Mouse (Mus musculus) lung, adult 18-20 months (tissue): ENCODE data around the gene Icam4.
"Not testable (repeated sequence)": the region's sequence is repeated elsewhere in the genome, so short reads cannot be mapped to it uniquely, and the experiment has no call there.

Source experiments
- DNase-seq, 2 experiments: peaks; one replicate each; pipeline ENCODE4 v3.0.0; 2022; ENCODE audit warnings: mixed read lengths in 2 of 2

Gene Icam4

GRCm38 (mm10) chr9:21029291-21030054 is at the start of gene Icam4:
Gene Icam4 (plus strand): TSS chr9:21029373.
- peak; percentile 88 to 89 for DNase-seq

- DNase-seq, result no peak
Observed at GRCm38 (mm10) chr9:20979769-20980168, 49.4 kb upstream of the Icam4 start.

GRCm38 (mm10) chr9:20982171-20982570 is 47.0 kb upstream of the Icam4 start:
- DNase-seq, result no peak

- DNase-seq, result no peak
Observed at GRCm38 (mm10) chr9:20983169-20983568, 46.0 kb upstream of the Icam4 start.

- no peak for DNase-seq
Observed at GRCm38 (mm10) chr9:20986952-20987686, 42.1 kb upstream of the Icam4 start.

- DNase-seq, result no peak
Observed at GRCm38 (mm10) chr9:20987953-20988352, 41.2 kb upstream of the Icam4 start.

- DNase-seq, result peak; percentile 82 to 86
Observed at GRCm38 (mm10) chr9:20990861-20991260, 38.3 kb upstream of the Icam4 start.

- DNase-seq, result no peak
Observed at GRCm38 (mm10) chr9:20991587-20991986, 37.6 kb upstream of the Icam4 start.

GRCm38 (mm10) chr9:20993165-20993898 is 35.8 kb upstream of the Icam4 start:
- DNase-seq, result peak; percentile 93 to 94

- no peak for DNase-seq
Observed at GRCm38 (mm10) chr9:20995069-20995468, 34.1 kb upstream of the Icam4 start.

- no peak for DNase-seq
Observed at GRCm38 (mm10) chr9:20997065-20997464, 32.1 kb upstream of the Icam4 start.

- not testable (repeated sequence) for DNase-seq
Observed at GRCm38 (mm10) chr9:20998337-20998736, 30.8 kb upstream of the Icam4 start.

GRCm38 (mm10) chr9:21000811-21001210 is 28.4 kb upstream of the Icam4 start:
- no peak for DNase-seq

GRCm38 (mm10) chr9:21001651-21002200 is 27.4 kb upstream of the Icam4 start:
- DNase-seq, result no peak

GRCm38 (mm10) chr9:21002270-21002626 is 26.9 kb upstream of the Icam4 start:
- no peak for DNase-seq

- peak; percentile 84 to 86 for DNase-seq
Observed at GRCm38 (mm10) chr9:21002627-21003551, 26.3 kb upstream of the Icam4 start, which contains the start of gene Mrpl4. Gene Mrpl4 (plus strand): TSS chr9:21002738.

- DNase-seq, result no peak
Observed at GRCm38 (mm10) chr9:21007313-21007952, 21.7 kb upstream of the Icam4 start.

- DNase-seq, result no peak
Observed at GRCm38 (mm10) chr9:21008007-21008406, 21.2 kb upstream of the Icam4 start.

GRCm38 (mm10) chr9:21010362-21010761 is 18.8 kb upstream of the Icam4 start:
- peak; percentile 76 to 81 for DNase-seq

- DNase-seq, result not testable (repeated sequence)
Observed at GRCm38 (mm10) chr9:21010939-21011541, 18.1 kb upstream of the Icam4 start.

- peak; percentile 79 to 85 for DNase-seq
Observed at GRCm38 (mm10) chr9:21011846-21012312, 17.3 kb upstream of the Icam4 start.
